Mouse (Mus musculus) embryonic facial prominence, embryonic 12.5 days (tissue): ENCODE measurements at regions not wholly inside any gene's neighbourhood (a gene's known extent, or its start where the extent isn't known, plus 50 kb on each side); places are given as distances from the start of the nearest gene placed in this dataset.

Source experiments
- ATAC-seq: fragments of 200-750 bp; cut with Nextera tagmentation; 2 replicates; pipeline ENCODE4 v1.8.0; 2017; ENCODE audit not compliant: insufficient number of reproducible peaks, insufficient read depth, low FRiP score, low TSS enrichment
- H3K27ac ChIP-seq: fragments of 300-500 bp; sonication (generic); 2 replicates; pipeline ENCODE4 v1.5.1; 2016; ENCODE audit warnings: mild to moderate bottlenecking
- H3K27me3 ChIP-seq: fragments of 300-500 bp; sonication (generic); 2 replicates; pipeline ENCODE4 v1.6.1; 2016; ENCODE audit warnings: mild to moderate bottlenecking, moderate library complexity
- H3K36me3 ChIP-seq: fragments of 300-500 bp; sonication (generic); 2 replicates; pipeline ENCODE4 v1.6.1; 2016; ENCODE audit warnings: mild to moderate bottlenecking
- H3K4me1 ChIP-seq: fragments of 300-500 bp; sonication (generic); 2 replicates; pipeline ENCODE4 v1.6.1; 2016
- H3K4me2 ChIP-seq: fragments of 300-500 bp; sonication (generic); replicated peaks from 2 replicates; pipeline ENCODE4 v1.6.1; 2016; ENCODE audit warnings: mild to moderate bottlenecking, moderate library complexity
- H3K4me3 ChIP-seq: fragments of 300-500 bp; sonication (generic); 2 replicates; pipeline ENCODE4 v1.5.1; 2016; ENCODE audit warnings: mild to moderate bottlenecking
- H3K9ac ChIP-seq: fragments of 300-500 bp; sonication (generic); 2 replicates; pipeline ENCODE4 v1.6.1; 2016; ENCODE audit warnings: mild to moderate bottlenecking, moderate library complexity
- H3K9me3 ChIP-seq: fragments of 300-500 bp; sonication (generic); 2 replicates; pipeline ENCODE4 v1.6.1; 2016; ENCODE audit warnings: mild to moderate bottlenecking, moderate library complexity
- WGBS: fragments of 180-500 bp; shearing (Covaris S2); methylation state at CpG from one replicate; pipeline ENCODE4 v1.1.7; 2016; 5-methylcytosine and 5-hydroxymethylcytosine counted together

GRCm38 (mm10) chr15:97528291-97529050, 177.2 kb downstream of the Rpap3 start:
- H3K27ac ChIP-seq = no peak overlapping the region
- no peak overlapping the region for H3K9ac ChIP-seq
- WGBS = 77% methylated on average over 11 of the region's 11 CpGs
- no peaks in the 10 kb centered on the region for H3K27me3 ChIP-seq
- no peaks in the 10 kb centered on the region for H3K9me3 ChIP-seq
- no peaks in the 10 kb centered on the region for H3K36me3 ChIP-seq
- H3K4me2 ChIP-seq = no peak overlapping the region
- no peak overlapping the region for H3K4me3 ChIP-seq
- H3K4me1 ChIP-seq = no peaks in the 10 kb centered on the region
- ATAC-seq = no peak

GRCm38 (mm10) chr15:97520395-97520794, 185.2 kb downstream of the Rpap3 start:
- 77% methylated on average over 2 of the region's 2 CpGs for WGBS
- no peaks in the 10 kb centered on the region for H3K27me3 ChIP-seq
- no peaks in the 10 kb centered on the region for H3K4me1 ChIP-seq
- ATAC-seq = no peak
- H3K9me3 ChIP-seq = no peaks in the 10 kb centered on the region
- no peaks in the 10 kb centered on the region for H3K36me3 ChIP-seq
- H3K4me2 ChIP-seq = no peak overlapping the region
- H3K4me3 ChIP-seq = no peak overlapping the region
- no peak overlapping the region for H3K27ac ChIP-seq
- no peak overlapping the region for H3K9ac ChIP-seq

- H3K9ac ChIP-seq = no peak overlapping the region
- no peaks in the 10 kb centered on the region for H3K27me3 ChIP-seq
- WGBS = 85% methylated on average over 8 of the region's 8 CpGs
- no peak for ATAC-seq
- H3K27ac ChIP-seq = no peak overlapping the region
- no peaks in the 10 kb centered on the region for H3K9me3 ChIP-seq
- H3K4me1 ChIP-seq = no peaks in the 10 kb centered on the region
- no peak overlapping the region for H3K4me2 ChIP-seq
- no peak overlapping the region for H3K4me3 ChIP-seq
- no peaks in the 10 kb centered on the region for H3K36me3 ChIP-seq
Measured at GRCm38 (mm10) chr15:97519919-97520345, 185.7 kb downstream of the Rpap3 start.

- Histone ChIP-seq H3K4me1 (no peaks in the 10 kb centered on the region), H3K27ac (no peak overlapping the region), H3K36me3 (no peaks in the 10 kb centered on the region), H3K9me3 (no peaks in the 10 kb centered on the region), H3K9ac (no peak overlapping the region), H3K4me3 (no peak overlapping the region), H3K4me2 (no peak overlapping the region), H3K27me3 (no peaks in the 10 kb centered on the region)
- 55% methylated on average over 10 of the region's 10 CpGs for WGBS
- no peak for ATAC-seq
Measured at GRCm38 (mm10) chr15:97517926-97518325, 187.7 kb downstream of the Rpap3 start.

- WGBS = 90% methylated on average over 11 of the region's 11 CpGs
- H3K27ac ChIP-seq = no peak overlapping the region
- no peaks in the 10 kb centered on the region for H3K36me3 ChIP-seq
- H3K27me3 ChIP-seq = no peaks in the 10 kb centered on the region
- H3K4me2 ChIP-seq = no peak overlapping the region
- ATAC-seq = no peak
- no peak overlapping the region for H3K4me3 ChIP-seq
- H3K4me1 ChIP-seq = no peaks in the 10 kb centered on the region
- H3K9me3 ChIP-seq = no peaks in the 10 kb centered on the region
- no peak overlapping the region for H3K9ac ChIP-seq
Measured at GRCm38 (mm10) chr15:97517188-97517587, 188.4 kb downstream of the Rpap3 start.

- no peaks in the 10 kb centered on the region for H3K4me1 ChIP-seq
- 77% methylated on average over 4 of the region's 4 CpGs for WGBS
- H3K9ac ChIP-seq = no peak overlapping the region
- no peaks in the 10 kb centered on the region for H3K27me3 ChIP-seq
- no peak overlapping the region for H3K4me2 ChIP-seq
- no peaks in the 10 kb centered on the region for H3K36me3 ChIP-seq
- H3K4me3 ChIP-seq = no peak overlapping the region
- H3K27ac ChIP-seq = no peak overlapping the region
- no peaks in the 10 kb centered on the region for H3K9me3 ChIP-seq
- no peak for ATAC-seq
Measured at GRCm38 (mm10) chr15:97515773-97516172, 189.9 kb downstream of the Rpap3 start.

GRCm38 (mm10) chr15:97507656-97508306, 197.8 kb downstream of the Rpap3 start:
- Histone ChIP-seq H3K4me2 (no peak overlapping the region), H3K27ac (no peak overlapping the region), H3K9ac (no peak overlapping the region), H3K36me3 (no peaks in the 10 kb centered on the region), H3K27me3 (no peaks in the 10 kb centered on the region), H3K4me1 (no peaks in the 10 kb centered on the region), H3K9me3 (0 out of 2 replicates have a peak, but pooled peaks cover 7% of the 10 kb centered on the region), H3K4me3 (no peak overlapping the region)
- no peak for ATAC-seq
- WGBS = 94% methylated on average over 16 of the region's 16 CpGs

- WGBS = 87% methylated on average over 11 of the region's 11 CpGs
Measured at GRCm38 (mm10) chr15:97507176-97507575, 198.4 kb downstream of the Rpap3 start.

GRCm38 (mm10) chr15:97505715-97506114, 199.9 kb downstream of the Rpap3 start:
- no peak overlapping the region for H3K9ac ChIP-seq
- no peak overlapping the region for H3K4me3 ChIP-seq
- no peaks in the 10 kb centered on the region for H3K36me3 ChIP-seq
- H3K4me2 ChIP-seq = no peak overlapping the region
- 0 out of 2 replicates have a peak, but pooled peaks cover 7% of the 10 kb centered on the region for H3K9me3 ChIP-seq
- H3K27ac ChIP-seq = no peak overlapping the region
- no peaks in the 10 kb centered on the region for H3K27me3 ChIP-seq
- no peak for ATAC-seq
- H3K4me1 ChIP-seq = no peaks in the 10 kb centered on the region
- 87% methylated on average over 11 of the region's 11 CpGs for WGBS

More at GRCm38 (mm10) chr15:97507176-97507575, 198.4 kb downstream of the Rpap3 start:
- Histone ChIP-seq H3K9me3 (0 out of 2 replicates have a peak, but pooled peaks cover 7% of the 10 kb centered on the region), H3K27ac (no peak overlapping the region), H3K4me1 (no peaks in the 10 kb centered on the region), H3K27me3 (no peaks in the 10 kb centered on the region), H3K9ac (no peak overlapping the region), H3K36me3 (no peaks in the 10 kb centered on the region), H3K4me3 (no peak overlapping the region), H3K4me2 (no peak overlapping the region)
- no peak for ATAC-seq

- Histone ChIP-seq H3K36me3 (no peaks in the 10 kb centered on the region), H3K9ac (no peak overlapping the region), H3K4me1 (no peaks in the 10 kb centered on the region), H3K27me3 (no peaks in the 10 kb centered on the region), H3K4me2 (no peak overlapping the region), H3K27ac (no peak overlapping the region), H3K4me3 (no peak overlapping the region), H3K9me3 (no peaks in the 10 kb centered on the region)
- no peak for ATAC-seq
- 84% methylated on average over 1 of the region's 1 CpGs for WGBS
Measured at GRCm38 (mm10) chr15:97504325-97504724, 201.3 kb downstream of the Rpap3 start.

- no peaks in the 10 kb centered on the region for H3K27me3 ChIP-seq
- ATAC-seq = no peak
- no peak overlapping the region for H3K4me2 ChIP-seq
- WGBS = 91% methylated on average over 7 of the region's 7 CpGs
- H3K4me3 ChIP-seq = no peak overlapping the region
- H3K9ac ChIP-seq = no peak overlapping the region
- no peaks in the 10 kb centered on the region for H3K4me1 ChIP-seq
- no peak overlapping the region for H3K27ac ChIP-seq
- no peaks in the 10 kb centered on the region for H3K9me3 ChIP-seq
- no peaks in the 10 kb centered on the region for H3K36me3 ChIP-seq
Measured at GRCm38 (mm10) chr15:97502056-97502455, 203.6 kb downstream of the Rpap3 start.

GRCm38 (mm10) chr15:97501420-97501819, 204.2 kb downstream of the Rpap3 start:
- no peak overlapping the region for H3K4me2 ChIP-seq
- no peak for ATAC-seq

More at GRCm38 (mm10) chr15:97501420-97501819, 204.2 kb downstream of the Rpap3 start:
- Histone ChIP-seq H3K36me3 (no peaks in the 10 kb centered on the region), H3K27ac (no peak overlapping the region), H3K4me1 (no peaks in the 10 kb centered on the region), H3K9me3 (no peaks in the 10 kb centered on the region), H3K4me3 (no peak overlapping the region), H3K9ac (no peak overlapping the region), H3K27me3 (no peaks in the 10 kb centered on the region)
- 85% methylated on average over 9 of the region's 9 CpGs for WGBS
